Mouse (Mus musculus) heart, adult 11 months (tissue): ENCODE measurements around the gene Atp13a5.

ENCODE experiments used
- DNase-seq: peaks from one replicate; pipeline ENCODE4 v3.0.0; 2022

Atp13a5 gene

DNA sequence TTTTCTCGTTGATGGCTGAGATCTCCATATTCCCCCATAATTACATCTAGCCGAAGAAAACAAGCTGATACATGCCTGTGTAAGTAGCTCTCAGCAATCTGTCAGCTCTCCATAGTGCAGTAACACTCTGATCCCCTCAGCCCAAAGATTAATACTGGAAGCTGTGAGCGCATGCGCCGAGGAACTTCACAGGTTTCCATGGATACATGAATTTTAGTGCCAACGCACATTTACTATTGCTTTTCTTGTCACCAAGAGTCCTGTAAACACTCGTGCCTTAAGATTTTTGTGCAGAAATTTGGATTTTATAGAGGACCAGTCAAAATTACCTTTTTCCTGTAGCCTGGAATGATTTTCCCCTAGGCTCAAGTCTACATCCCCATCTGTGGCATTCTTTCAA lies 173.7 kb downstream of the Atp13a5 start:
- DNase-seq: no peak

DNA sequence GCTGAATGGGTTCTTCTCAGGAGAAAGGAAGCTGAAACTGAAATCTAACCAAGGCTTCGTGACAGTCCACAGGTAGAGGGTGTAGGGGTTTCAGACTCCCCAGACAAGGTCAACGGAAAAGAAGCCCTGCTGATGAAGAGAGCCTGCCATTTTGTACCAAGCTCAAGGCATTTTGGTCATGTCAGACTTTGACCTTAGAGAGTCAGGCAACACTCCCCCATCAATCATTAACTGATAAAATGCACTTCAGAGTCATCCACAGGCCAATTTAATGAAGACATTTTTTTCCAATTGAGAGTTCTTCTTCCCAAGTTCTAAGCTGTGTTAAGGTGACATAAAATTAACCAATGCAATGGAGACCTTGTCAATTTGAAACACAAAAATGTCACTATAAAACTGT lies 177.4 kb downstream of the Atp13a5 start:
- peak; percentile 43 for DNase-seq

DNA sequence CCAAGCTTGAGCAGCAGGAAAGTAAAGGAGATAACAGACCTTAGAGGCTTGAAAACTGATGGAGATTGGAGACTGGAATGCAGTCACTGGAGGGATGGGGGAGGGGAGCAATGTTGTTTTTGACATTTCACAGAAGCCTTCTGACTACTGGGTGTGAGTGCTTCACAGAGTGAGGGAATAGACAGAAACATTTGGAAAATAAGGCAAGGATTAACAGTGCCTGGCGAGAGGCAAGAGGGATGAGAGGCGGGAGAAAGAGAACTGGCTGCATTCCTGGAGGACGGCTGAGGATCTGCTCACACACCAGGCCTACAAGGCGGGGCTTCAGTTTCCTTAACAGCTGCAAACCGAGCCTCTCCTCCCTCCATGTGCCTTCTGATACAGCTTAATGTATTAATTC lies 180.1 kb downstream of the Atp13a5 start:
- DNase-seq: peak; percentile 91

DNA sequence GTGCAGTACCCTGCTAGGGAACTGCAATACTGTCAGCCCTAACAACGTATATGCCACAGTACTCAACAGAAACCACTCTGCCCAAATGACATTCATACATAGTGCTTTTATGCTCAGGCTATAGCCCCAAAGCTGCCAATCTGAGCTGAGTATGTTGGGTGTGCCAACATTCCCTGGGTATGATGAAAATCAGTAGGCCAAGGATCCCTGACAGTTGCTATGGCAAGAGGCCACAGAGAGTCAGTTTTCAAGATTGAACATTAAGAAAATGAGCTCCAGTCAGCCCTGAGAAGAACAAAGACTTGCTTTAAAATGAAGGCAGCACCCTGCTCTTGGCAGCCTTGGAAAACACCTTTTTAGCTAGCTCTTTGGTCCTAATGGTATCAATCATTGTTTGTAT lies 183.4 kb downstream of the Atp13a5 start:
- DNase-seq: peak; percentile 50

DNA sequence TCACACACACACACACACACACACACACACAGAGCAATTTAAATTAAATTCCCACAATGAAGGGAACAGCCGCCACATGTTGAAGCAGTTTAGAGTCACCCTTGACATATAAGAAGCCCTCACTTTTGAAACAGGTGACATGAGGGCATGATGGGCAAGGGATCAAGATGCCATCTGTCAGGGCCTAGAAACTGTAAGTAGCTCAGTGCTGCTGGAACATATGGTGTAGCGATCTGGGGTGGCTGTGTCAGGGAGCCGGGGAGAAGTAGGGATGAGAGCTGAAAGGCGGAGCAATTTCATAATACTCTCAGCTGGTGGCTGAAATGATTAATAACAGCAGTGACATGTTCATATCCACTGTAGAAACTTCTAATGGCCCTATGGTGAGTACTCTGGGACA lies 184.6 kb downstream of the Atp13a5 start:
- peak; percentile 57 for DNase-seq

DNA sequence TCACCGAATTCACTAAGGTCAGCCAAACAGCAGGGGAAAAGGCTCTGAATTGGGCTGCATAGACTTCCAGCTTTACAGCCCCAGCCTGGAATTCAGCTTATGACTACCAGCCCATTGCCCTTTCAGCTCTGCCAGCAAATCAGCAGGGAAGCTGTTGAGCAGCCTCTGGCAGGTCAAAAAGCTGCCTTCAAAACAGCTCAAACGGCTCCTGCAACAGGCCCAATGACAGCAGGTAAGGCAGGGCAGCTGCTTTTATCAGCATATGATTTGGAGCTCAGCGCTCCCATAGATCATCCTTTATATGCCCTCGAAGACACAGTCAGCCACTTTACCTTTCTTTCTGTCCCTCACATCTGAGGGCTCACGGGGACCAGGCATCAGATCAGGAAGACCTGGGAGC lies 185.6 kb downstream of the Atp13a5 start:
- DNase-seq: peak; percentile 78
